Mouse (Mus musculus): ENCODE data around the gene Lzic. TPM values are rescaled to one million over a fixed set of nuclear protein-coding genes. Genes with fewer than 3 reads are reported as not detected.

The Lzic gene
- total and polyA plus RNA-seq, 3 experiments: 40.0 to 53.3 (median 43.4) TPM

GRCm38 (mm10) chr4:149487729-149488128 lies 2.7 kb downstream of the Lzic start (continued):
- TF ChIP-seq MAX (IDR thresholded peaks at IDR 0.05; ENCODE audit: low read length) (peak; percentile 97), MAZ (IDR thresholded peaks at IDR 0.05; ENCODE audit: low read depth, low read length) (peak; percentile 59; the same call in 1 of the 2 replicates)

GRCm38 (mm10) chr4:149489415-149490240 lies 4.6 kb downstream of the Lzic start:
- DNase-seq (ENCODE audit: extremely low read depth): no peak
- peaks cover 17% of the 10 kb centered on the region for H3K79me2 ChIP-seq (replicated peaks; ENCODE audit: control insufficient read depth, extremely low read depth, insufficient read depth, poor library complexity, severe bottlenecking)
- H3K4me3 ChIP-seq (replicated peaks in 1 of 3; ENCODE audit: low read depth in 2 of 3, low read length in 2 of 3, poor library complexity in 1 of 3): no peak overlapping the region
- peaks cover 52 to 70% of the 10 kb centered on the region in 2 experiments for H3K36me3 ChIP-seq (replicated peaks in 1 of 2; ENCODE audit: control insufficient read depth in 1 of 2, insufficient read depth in 1 of 2, low read length in 1 of 2)
- no peak overlapping the region for H3K27ac ChIP-seq (ENCODE audit: insufficient read depth, low read depth)
- no peaks in the 10 kb centered on the region for H3K27me3 ChIP-seq (replicated peaks)
- no peak overlapping the region for H3K4me2 ChIP-seq (ENCODE audit: insufficient read depth, low read depth, poor library complexity, severe bottlenecking)
- TF ChIP-seq MAZ (IDR thresholded peaks at IDR 0.05; ENCODE audit: low read depth, low read length): no peak
- TF ChIP-seq NRF1 (IDR thresholded peaks at IDR 0.05; ENCODE audit: low read depth, low read length): no peak
- TF ChIP-seq POLR2A (IDR thresholded peaks at IDR 0.05; ENCODE audit: low read depth, low read length): no peak
- TF ChIP-seq MAX (IDR thresholded peaks at IDR 0.05; ENCODE audit: low read length): no peak
- no peak for TF ChIP-seq MAFK (IDR thresholded peaks at IDR 0.05; ENCODE audit: insufficient replicate concordance, low read length)
- no peak for TF ChIP-seq JUN (IDR thresholded peaks at IDR 0.05; ENCODE audit: insufficient read depth, low read depth, low read length)
- TF ChIP-seq IRF4 (IDR thresholded peaks at IDR 0.05; ENCODE audit: low read depth, low read length): no peak
- TF ChIP-seq RAD21 (IDR thresholded peaks at IDR 0.05; ENCODE audit: low read depth, low read length): no peak
- TF ChIP-seq USF1 (IDR thresholded peaks at IDR 0.05; ENCODE audit: low read depth, low read length): no peak
- TF ChIP-seq ELF1 (IDR thresholded peaks at IDR 0.05; ENCODE audit: low read depth, low read length): no peak
- no peak for TF ChIP-seq MEF2A (IDR thresholded peaks at IDR 0.05; ENCODE audit: borderline replicate concordance, low read depth, low read length)
- no peak for TF ChIP-seq TBP (conservative IDR thresholded peaks at IDR 0.05; ENCODE audit: low read depth, low read length)
- TF ChIP-seq CTCF (conservative IDR thresholded peaks at IDR 0.05 in 1 of 2, IDR thresholded peaks at IDR 0.05 in 1 of 2; ENCODE audit: low read depth in 2 of 2, low read length in 2 of 2): no peak
- TF ChIP-seq JUND (conservative IDR thresholded peaks at IDR 0.05; ENCODE audit: low read depth, low read length): no peak
- TF ChIP-seq KAT2A (IDR thresholded peaks at IDR 0.05; ENCODE audit: insufficient replicate concordance, low read length): no peak
- H3K4me1 ChIP-seq (ENCODE audit: control insufficient read depth in 1 of 2, insufficient read depth in 2 of 2): peaks cover 5 to 23% of the 10 kb centered on the region in 2 experiments; a peak in 3 of 4 replicates
- dilution Hi-C loops (cut with MboI; ENCODE audit: extremely low pct_ligation_motif_present, extremely low pct_unique_long_range_greater_than_20kb, low sequenced_read_pairs) (no loop called here), in situ Hi-C loops (cut with MboI; ENCODE audit: low pct_ligation_motif_present, low pct_unique_long_range_greater_than_20kb, low sequenced_read_pairs) (no loop called here)
- H3K9ac ChIP-seq (ENCODE audit: insufficient read depth, low read depth): no peak overlapping the region
- peaks cover 9% of the 10 kb centered on the region for H3K9me3 ChIP-seq (replicated peaks; ENCODE audit: low read length)

GRCm38 (mm10) chr4:149491151-149491550 lies 6.1 kb downstream of the Lzic start:
- peaks cover 9% of the 10 kb centered on the region for H3K9me3 ChIP-seq (replicated peaks; ENCODE audit: low read length)
- peak; percentile 42 for DNase-seq (ENCODE audit: extremely low read depth)
- TF ChIP-seq SMC3 (IDR thresholded peaks at IDR 0.05; ENCODE audit: low read depth, low read length) (peak; percentile 25; the same call in 1 of the 2 replicates), CTCF (conservative IDR thresholded peaks at IDR 0.05 in 1 of 2, IDR thresholded peaks at IDR 0.05 in 1 of 2; ENCODE audit: low read depth in 2 of 2, low read length in 2 of 2) (peak; percentile 50 to 54; a peak in 3 of 4 replicates), ZNF384 (IDR thresholded peaks at IDR 0.05; ENCODE audit: low read depth, low read length) (no peak), RAD21 (IDR thresholded peaks at IDR 0.05; ENCODE audit: low read depth, low read length) (peak; percentile 21), ZKSCAN1 (IDR thresholded peaks at IDR 0.05; ENCODE audit: borderline replicate concordance, low read depth, low read length) (no peak)
- peaks cover 9% of the 10 kb centered on the region for H3K79me2 ChIP-seq (replicated peaks; ENCODE audit: control insufficient read depth, extremely low read depth, insufficient read depth, poor library complexity, severe bottlenecking)
- no peaks in the 10 kb centered on the region for H3K27me3 ChIP-seq (replicated peaks)
- no peak overlapping the region for H3K27ac ChIP-seq (ENCODE audit: insufficient read depth, low read depth)
- in situ Hi-C loops (cut with MboI; ENCODE audit: low pct_ligation_motif_present, low pct_unique_long_range_greater_than_20kb, low sequenced_read_pairs) (no loop called here), dilution Hi-C loops (cut with MboI; ENCODE audit: extremely low pct_ligation_motif_present, extremely low pct_unique_long_range_greater_than_20kb, low sequenced_read_pairs) (no loop called here)
- H3K4me3 ChIP-seq (replicated peaks in 1 of 3; ENCODE audit: low read depth in 2 of 3, low read length in 2 of 3, poor library complexity in 1 of 3): no peak overlapping the region
- H3K9ac ChIP-seq (ENCODE audit: insufficient read depth, low read depth): no peak overlapping the region
- H3K4me2 ChIP-seq (ENCODE audit: insufficient read depth, low read depth, poor library complexity, severe bottlenecking): no peak overlapping the region
- peaks cover 5 to 23% of the 10 kb centered on the region in 2 experiments; a peak in 3 of 4 replicates for H3K4me1 ChIP-seq (ENCODE audit: control insufficient read depth in 1 of 2, insufficient read depth in 2 of 2)
- H3K36me3 ChIP-seq (replicated peaks in 1 of 2; ENCODE audit: control insufficient read depth in 1 of 2, insufficient read depth in 1 of 2, low read length in 1 of 2): peaks cover 65 to 83% of the 10 kb centered on the region in 2 experiments

Measured in CH12.LX (cell line).